Mouse (Mus musculus) liver, embryonic 13.5 days (tissue): Measurements from ENCODE around the gene Rbbp6. TPM values are rescaled to one million over a fixed set of nuclear protein-coding genes. Genes with fewer than 3 reads are reported as not detected.

Experiments used
- ATAC-seq: fragments of 200-750 bp; cut with Nextera tagmentation; 2 replicates; pipeline ENCODE4 v1.8.0; 2017; ENCODE audit warnings: low read depth, mild to moderate bottlenecking, moderate number of reproducible peaks, moderate library complexity
- DNase-seq: peaks from one replicate; pipeline ENCODE4 v3.0.0; 2022
- H3K27ac ChIP-seq: fragments of 300-500 bp; sonication (generic); 2 replicates; pipeline ENCODE4 v1.5.1; 2015; ENCODE audit warnings: moderate library complexity, mild to moderate bottlenecking, inconsistent platforms
- H3K27me3 ChIP-seq: fragments of 300-500 bp; sonication (generic); 2 replicates; pipeline ENCODE4 v1.6.1; 2015; ENCODE audit warnings: mild to moderate bottlenecking, inconsistent platforms
- H3K36me3 ChIP-seq: fragments of 300-500 bp; sonication (generic); 2 replicates; pipeline ENCODE4 v1.6.1; 2015; ENCODE audit warnings: mild to moderate bottlenecking, inconsistent platforms
- H3K4me1 ChIP-seq: fragments of 300-500 bp; sonication (generic); replicated peaks from 2 replicates; pipeline ENCODE4 v1.6.1; 2015; ENCODE audit warnings: inconsistent platforms
- H3K4me2 ChIP-seq: fragments of 300-500 bp; sonication (generic); 2 replicates; pipeline ENCODE4 v1.6.1; 2015; ENCODE audit warnings: inconsistent platforms, mild to moderate bottlenecking, moderate library complexity
- H3K4me3 ChIP-seq: fragments of 300-500 bp; sonication (generic); replicated peaks from 2 replicates; pipeline ENCODE4 v1.5.1; 2015; ENCODE audit warnings: mild to moderate bottlenecking, inconsistent platforms
- H3K9ac ChIP-seq: fragments of 300-500 bp; sonication (generic); 2 replicates; pipeline ENCODE4 v1.6.1; 2015; ENCODE audit warnings: mild to moderate bottlenecking, inconsistent platforms
- H3K9me3 ChIP-seq: fragments of 300-500 bp; sonication (generic); replicated peaks from 2 replicates; pipeline ENCODE4 v1.6.1; 2016; ENCODE audit warnings: inconsistent platforms
- WGBS: fragments of 180-500 bp; shearing (Covaris S2); methylation state at CpG from one replicate; pipeline ENCODE4 v1.1.7; 2015; ENCODE audit not compliant: insufficient replicate concordance; 5-methylcytosine and 5-hydroxymethylcytosine counted together
- polyA plus RNA-seq: library from polyadenylated mRNA; unstranded; fragments of >200 nt; fragmentation: Nextera tagmentation; extraction: Ambion mirVana; gene quantifications from 2 replicates; pipeline ENCODE4 v1.2.1, GENCODE M21; 2015

Rbbp6 gene
- polyA plus RNA-seq, 1 experiment from 2014 or later: 11.3 TPM

GRCm38 (mm10) chr7:122979514-122979913 lies 14.0 kb downstream of the Rbbp6 start:
- WGBS: 88% methylated on average over 1 of the region's 1 CpGs
- no peaks in the 10 kb centered on the region for H3K4me1 ChIP-seq

GRCm38 (mm10) chr7:122998189-122998588 lies 32.7 kb downstream of the Rbbp6 start:
- H3K27ac ChIP-seq: no peak overlapping the region

More at GRCm38 (mm10) chr7:122979514-122979913, 14.0 kb downstream of the Rbbp6 start:
- no peak overlapping the region for H3K4me2 ChIP-seq
- DNase-seq: no peak
- H3K36me3 ChIP-seq: peaks cover 38% of the 10 kb centered on the region
- no peak overlapping the region for H3K27ac ChIP-seq
- H3K27me3 ChIP-seq: no peaks in the 10 kb centered on the region
- H3K9ac ChIP-seq: no peak overlapping the region
- no peaks in the 10 kb centered on the region for H3K9me3 ChIP-seq
- no peak overlapping the region for H3K4me3 ChIP-seq
- no peak for ATAC-seq

GRCm38 (mm10) chr7:122999871-123000396 lies 34.4 kb downstream of the Rbbp6 start:
- 80% methylated on average over 11 of the region's 11 CpGs for WGBS
- ATAC-seq: no peak
- Histone ChIP-seq H3K9ac (no peak overlapping the region), H3K4me1 (no peaks in the 10 kb centered on the region), H3K27me3 (no peaks in the 10 kb centered on the region), H3K9me3 (no peaks in the 10 kb centered on the region), H3K4me2 (no peak overlapping the region), H3K4me3 (no peak overlapping the region), H3K27ac (no peak overlapping the region), H3K36me3 (peaks cover 92% of the 10 kb centered on the region)
- no peak for DNase-seq

More at GRCm38 (mm10) chr7:122998189-122998588, 32.7 kb downstream of the Rbbp6 start:
- WGBS: 84% methylated on average over 3 of the region's 3 CpGs
- Histone ChIP-seq H3K9ac (no peak overlapping the region), H3K27me3 (no peaks in the 10 kb centered on the region), H3K4me3 (no peak overlapping the region), H3K9me3 (no peaks in the 10 kb centered on the region), H3K4me2 (no peak overlapping the region), H3K4me1 (no peaks in the 10 kb centered on the region), H3K36me3 (peaks cover 91% of the 10 kb centered on the region)
- DNase-seq (no peak), ATAC-seq (no peak)

- no peak for ATAC-seq
- no peak for DNase-seq
- no peaks in the 10 kb centered on the region for H3K4me1 ChIP-seq
- no peak overlapping the region for H3K27ac ChIP-seq
- H3K4me2 ChIP-seq: no peak overlapping the region
- H3K36me3 ChIP-seq: peaks cover 84% of the 10 kb centered on the region
- no peak overlapping the region for H3K9ac ChIP-seq
- no peaks in the 10 kb centered on the region for H3K27me3 ChIP-seq
- H3K9me3 ChIP-seq: no peaks in the 10 kb centered on the region
- H3K4me3 ChIP-seq: no peak overlapping the region
- 90% methylated on average over 16 of the region's 16 CpGs for WGBS
Observed at GRCm38 (mm10) chr7:123000796-123001195, 35.3 kb downstream of the Rbbp6 start.

GRCm38 (mm10) chr7:123001341-123002027 lies 36.0 kb downstream of the Rbbp6 start:
- Histone ChIP-seq H3K4me1 (no peaks in the 10 kb centered on the region), H3K4me3 (no peak overlapping the region), H3K27me3 (no peaks in the 10 kb centered on the region), H3K4me2 (no peak overlapping the region), H3K9me3 (no peaks in the 10 kb centered on the region), H3K36me3 (peaks cover 77% of the 10 kb centered on the region), H3K27ac (no peak overlapping the region), H3K9ac (no peak overlapping the region)
- 88% methylated on average over 20 of the region's 20 CpGs for WGBS
- DNase-seq (no peak), ATAC-seq (no peak)

- no peak for ATAC-seq
- Histone ChIP-seq H3K27me3 (no peaks in the 10 kb centered on the region), H3K4me1 (no peaks in the 10 kb centered on the region), H3K4me3 (no peak overlapping the region), H3K4me2 (no peak overlapping the region), H3K36me3 (peaks cover 72% of the 10 kb centered on the region), H3K9me3 (no peaks in the 10 kb centered on the region), H3K9ac (no peak overlapping the region), H3K27ac (no peak overlapping the region)
- WGBS: 88% methylated on average over 6 of the region's 6 CpGs
- DNase-seq: no peak
Observed at GRCm38 (mm10) chr7:123002028-123002410, 36.5 kb downstream of the Rbbp6 start.

- no peak overlapping the region for H3K27ac ChIP-seq
- no peak overlapping the region for H3K9ac ChIP-seq
- no peaks in the 10 kb centered on the region for H3K4me1 ChIP-seq
- ATAC-seq (no peak), DNase-seq (no peak)
- H3K27me3 ChIP-seq: no peaks in the 10 kb centered on the region
- no peaks in the 10 kb centered on the region for H3K9me3 ChIP-seq
- 82% methylated on average over 4 of the region's 4 CpGs for WGBS
- peaks cover 64% of the 10 kb centered on the region for H3K36me3 ChIP-seq
- H3K4me3 ChIP-seq: no peak overlapping the region
- H3K4me2 ChIP-seq: no peak overlapping the region
Observed at GRCm38 (mm10) chr7:123003207-123003606, 37.7 kb downstream of the Rbbp6 start.

- H3K9ac ChIP-seq: no peak overlapping the region
- no peaks in the 10 kb centered on the region for H3K4me1 ChIP-seq
- 80% methylated on average over 5 of the region's 5 CpGs for WGBS
- H3K27me3 ChIP-seq: no peaks in the 10 kb centered on the region
- peaks cover 52% of the 10 kb centered on the region for H3K36me3 ChIP-seq
- no peak overlapping the region for H3K27ac ChIP-seq
- H3K9me3 ChIP-seq: no peaks in the 10 kb centered on the region
- no peak for ATAC-seq
- DNase-seq: no peak
- H3K4me3 ChIP-seq: no peak overlapping the region
- H3K4me2 ChIP-seq: no peak overlapping the region
Observed at GRCm38 (mm10) chr7:123004442-123004841, 39.0 kb downstream of the Rbbp6 start.

- Histone ChIP-seq H3K4me2 (no peak overlapping the region), H3K9ac (no peak overlapping the region), H3K36me3 (peaks cover 35% of the 10 kb centered on the region), H3K27me3 (no peaks in the 10 kb centered on the region), H3K4me3 (no peak overlapping the region), H3K4me1 (no peaks in the 10 kb centered on the region), H3K27ac (no peak overlapping the region), H3K9me3 (no peaks in the 10 kb centered on the region)
- ATAC-seq: no peak
- WGBS: 48% methylated on average over 2 of the region's 2 CpGs
- DNase-seq: no peak
Observed at GRCm38 (mm10) chr7:123006251-123006650, 40.8 kb downstream of the Rbbp6 start.

- no peaks in the 10 kb centered on the region for H3K9me3 ChIP-seq
Observed at GRCm38 (mm10) chr7:123007743-123008142, 42.3 kb downstream of the Rbbp6 start.

GRCm38 (mm10) chr7:123013466-123013865 lies 48.0 kb downstream of the Rbbp6 start:
- Histone ChIP-seq H3K9me3 (0 out of 2 replicates have a peak, but pooled peaks cover 2% of the 10 kb centered on the region), H3K4me2 (no peak overlapping the region)

More at GRCm38 (mm10) chr7:123007743-123008142, 42.3 kb downstream of the Rbbp6 start:
- H3K27me3 ChIP-seq: no peaks in the 10 kb centered on the region
- no peak overlapping the region for H3K9ac ChIP-seq
- H3K27ac ChIP-seq: no peak overlapping the region
- no peak overlapping the region for H3K4me2 ChIP-seq
- WGBS: 60% methylated on average over 4 of the region's 4 CpGs
- H3K4me1 ChIP-seq: no peaks in the 10 kb centered on the region
- DNase-seq: no peak
- H3K4me3 ChIP-seq: no peak overlapping the region
- H3K36me3 ChIP-seq: peaks cover 22% of the 10 kb centered on the region
- no peak for ATAC-seq

GRCm38 (mm10) chr7:123014729-123015128 lies 49.2 kb downstream of the Rbbp6 start:
- Histone ChIP-seq H3K27ac (no peak overlapping the region), H3K36me3 (no peaks in the 10 kb centered on the region), H3K9me3 (0 out of 2 replicates have a peak, but pooled peaks cover 2% of the 10 kb centered on the region), H3K4me2 (no peak overlapping the region), H3K27me3 (no peaks in the 10 kb centered on the region), H3K4me3 (no peak overlapping the region), H3K9ac (no peak overlapping the region), H3K4me1 (no peaks in the 10 kb centered on the region)
- ATAC-seq: no peak
- no peak for DNase-seq
- WGBS: 73% methylated on average over 7 of the region's 7 CpGs

More at GRCm38 (mm10) chr7:123013466-123013865, 48.0 kb downstream of the Rbbp6 start:
- ATAC-seq (no peak), DNase-seq (no peak)
- no peak overlapping the region for H3K27ac ChIP-seq
- 62% methylated on average over 5 of the region's 5 CpGs for whole genome bisulfite sequencing
- H3K4me1 ChIP-seq: no peaks in the 10 kb centered on the region
- no peak overlapping the region for H3K4me3 ChIP-seq
- H3K9ac ChIP-seq: no peak overlapping the region
- H3K36me3 ChIP-seq: no peaks in the 10 kb centered on the region
- no peaks in the 10 kb centered on the region for H3K27me3 ChIP-seq
